Mouse (Mus musculus) regulatory T cell (primary cell): ENCODE results near the gene Dglucy.

ENCODE experiments used
- in situ Hi-C: fragments of 300-600 bp; cut with MboI, MseI; formaldehyde crosslinking; loops from one replicate; pipeline ENCODE4 v1.15.1; 2025; ENCODE audit warnings: high pct_unique_total_duplicates

The Dglucy gene

GRCm38 (mm10) chr12:100778276-100778933, 452 bp upstream of the Dglucy start:
- in situ Hi-C loops: loop anchor here (10.0 kb wide), 1 partner anchor 1534 kb away; no protein-coding TSS in a partner anchor

DNA sequence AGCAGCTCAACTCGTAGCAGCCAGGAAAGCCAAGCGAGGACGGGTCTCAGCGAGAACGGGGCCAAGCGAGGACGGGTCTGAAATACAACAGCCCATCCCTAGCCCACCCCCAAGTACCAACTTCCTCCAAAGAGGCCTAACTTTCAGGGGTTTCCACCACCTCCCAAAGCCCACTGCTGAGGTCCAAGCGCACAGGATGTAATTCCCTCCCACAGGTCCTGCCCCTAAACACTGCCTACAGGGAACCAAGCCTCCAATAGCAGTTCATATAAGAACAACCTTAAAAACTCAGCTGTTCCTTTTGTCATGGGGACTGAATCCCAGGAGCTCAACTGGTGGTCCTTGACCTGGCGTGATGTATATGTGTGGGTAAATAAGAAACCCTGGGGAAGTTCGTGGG, 1.6 kb downstream of the Dglucy start:
- in situ Hi-C loops: no loop called here

GRCm38 (mm10) chr12:100781428-100782120, 2.7 kb downstream of the Dglucy start:
- in situ Hi-C loops: no loop called here

GRCm38 (mm10) chr12:100784152-100784551, 5.3 kb downstream of the Dglucy start:
- in situ Hi-C loops: no loop called here

DNA sequence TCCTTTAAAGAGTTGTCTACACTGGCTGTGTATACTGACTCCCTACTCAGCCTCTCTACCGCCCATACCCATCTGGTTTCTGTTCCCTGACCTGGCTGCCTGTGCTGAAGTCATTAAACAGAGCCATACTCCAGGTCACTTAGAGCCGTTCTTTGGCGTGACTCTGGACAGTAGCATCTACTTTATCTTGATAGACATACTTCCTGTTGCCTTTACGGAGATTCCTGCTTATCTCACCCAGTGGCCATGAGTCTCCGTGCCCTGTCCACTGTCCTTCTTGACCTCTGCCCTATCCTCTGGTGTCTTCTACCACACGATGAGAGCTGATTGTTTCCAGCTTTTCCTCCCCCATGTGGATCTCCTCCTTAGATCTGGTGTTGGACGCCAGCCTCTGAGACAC, 6.5 kb downstream of the Dglucy start:
- in situ Hi-C loops: no loop called here

DNA sequence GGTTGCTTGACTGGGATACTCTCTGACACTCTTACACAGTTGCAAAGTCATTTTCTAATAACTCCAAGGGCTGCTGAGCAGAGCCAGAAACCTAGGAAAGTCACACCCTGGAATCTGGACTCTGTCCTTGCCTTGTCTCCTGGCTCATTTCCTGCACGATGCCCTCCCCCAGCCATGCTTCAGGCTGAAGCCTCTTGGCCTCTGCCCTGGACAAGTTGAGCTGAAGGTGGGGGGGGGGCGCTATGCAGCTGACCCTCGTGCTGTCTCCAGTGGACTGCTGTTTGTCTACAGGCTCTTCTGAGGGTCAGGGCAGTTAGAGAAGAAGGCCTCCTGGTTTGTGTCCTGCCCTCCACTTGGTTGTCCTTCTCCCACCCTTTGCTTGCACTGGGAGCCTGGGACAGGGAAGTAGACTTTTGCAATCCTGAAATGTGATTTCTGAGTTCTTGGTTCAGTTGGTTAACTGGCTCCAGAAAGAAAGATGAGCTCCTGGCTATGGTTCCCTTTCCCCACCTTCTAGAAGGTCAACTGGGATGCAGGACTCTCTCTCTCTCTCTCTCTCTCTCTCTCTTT, 11.2 kb downstream of the Dglucy start:
- in situ Hi-C loops: no loop called here

GRCm38 (mm10) chr12:100791425-100791824, 12.6 kb downstream of the Dglucy start:
- in situ Hi-C loops: no loop called here

GRCm38 (mm10) chr12:100794450-100795230, 15.8 kb downstream of the Dglucy start:
- in situ Hi-C loops: loop anchor here (5.0 kb wide), 1 partner anchor 102 kb away; no protein-coding TSS in a partner anchor

- in situ Hi-C loops: loop anchor here (5.0 kb wide), 1 partner anchor 103 kb away; no protein-coding TSS in a partner anchor
These were observed 16.7 kb downstream of the Dglucy start for GRCm38 (mm10) chr12:100795390-100796036.

- in situ Hi-C loops: loop anchor here (10.0 kb wide), 1 partner anchor 451 kb away; no protein-coding TSS in a partner anchor
These were observed 24.5 kb downstream of the Dglucy start for GRCm38 (mm10) chr12:100803391-100803790.

GRCm38 (mm10) chr12:100807280-100807679, 28.4 kb downstream of the Dglucy start:
- in situ Hi-C loops: loop anchor here (10.0 kb wide), 1 partner anchor 448 kb away; no protein-coding TSS in a partner anchor

DNA sequence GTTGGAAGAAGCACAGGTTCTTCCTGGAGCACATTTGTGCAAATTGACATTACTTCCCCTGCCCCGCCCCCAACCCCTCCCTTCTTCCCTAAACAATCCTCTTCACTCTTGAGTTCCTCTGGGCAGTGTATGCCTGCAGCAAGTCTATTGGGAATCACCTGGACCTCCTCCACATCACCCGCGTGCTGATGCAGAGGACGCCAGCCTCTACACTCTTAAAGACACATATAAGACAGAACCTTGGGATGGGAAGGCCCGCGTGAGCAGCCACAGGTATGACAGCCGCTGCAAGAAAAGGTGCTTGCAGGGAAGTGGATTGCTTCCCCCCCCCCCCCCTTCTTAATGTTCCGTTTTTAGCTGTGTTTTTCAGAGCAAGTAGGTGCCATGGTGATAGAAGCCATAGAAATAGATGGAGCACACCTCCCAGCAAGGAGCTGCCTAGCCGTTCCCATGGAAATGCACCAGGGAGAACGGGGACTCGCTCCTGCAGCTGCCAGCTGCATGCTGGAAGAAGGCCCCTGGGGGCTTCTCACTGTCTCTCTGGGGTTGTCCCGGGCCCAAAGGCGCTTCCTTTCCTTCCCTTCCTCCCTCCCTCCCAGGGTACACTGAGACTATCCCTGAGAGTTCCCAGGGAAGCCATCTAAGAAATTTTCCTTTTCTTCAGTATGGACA, 29.9 kb downstream of the Dglucy start:
- in situ Hi-C loops: loop anchor here (10.0 kb wide), 1 partner anchor 446 kb away; no protein-coding TSS in a partner anchor

DNA sequence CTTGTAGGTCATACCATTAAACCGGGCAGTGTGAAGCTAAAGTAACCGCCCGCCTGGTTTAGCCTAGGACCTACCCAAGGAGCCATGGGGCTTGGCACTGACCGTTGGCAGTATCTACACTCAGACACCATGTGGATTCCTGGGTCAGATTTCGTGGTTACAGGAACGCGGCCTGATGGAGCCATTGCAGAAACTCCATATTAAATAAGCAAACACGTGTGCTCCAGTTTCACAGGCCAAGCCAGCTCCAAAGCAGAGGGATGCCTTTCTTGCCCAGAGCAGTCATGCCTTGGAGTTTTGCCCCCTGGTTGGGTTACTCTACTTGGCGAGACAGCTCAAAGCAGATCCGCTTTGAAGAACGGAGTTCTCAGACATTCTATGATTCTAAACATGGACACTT, 31.7 kb downstream of the Dglucy start:
- in situ Hi-C loops: no loop called here

- in situ Hi-C loops: no loop called here
These were observed 35.0 kb downstream of the Dglucy start for GRCm38 (mm10) chr12:100813901-100814300.

DNA sequence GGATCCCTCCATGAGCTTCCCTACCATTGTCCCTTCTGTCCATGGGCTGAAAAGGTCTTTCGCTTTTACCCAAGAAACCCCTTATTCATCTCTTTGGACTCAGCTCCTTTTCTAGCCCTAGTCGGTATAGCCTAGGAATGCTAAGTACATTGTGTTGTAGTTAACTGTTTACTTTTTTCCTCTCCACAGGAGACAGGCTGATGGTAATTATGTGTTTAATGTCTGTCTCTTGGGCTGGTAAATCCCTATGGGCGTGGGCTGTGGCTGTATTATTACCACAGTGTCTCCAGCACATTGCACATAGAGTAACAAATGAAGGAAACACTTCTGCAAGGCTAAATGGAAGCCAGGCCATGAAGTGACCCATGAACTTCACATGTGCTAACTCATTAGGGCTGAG, 35.8 kb downstream of the Dglucy start:
- in situ Hi-C loops: no loop called here

DNA sequence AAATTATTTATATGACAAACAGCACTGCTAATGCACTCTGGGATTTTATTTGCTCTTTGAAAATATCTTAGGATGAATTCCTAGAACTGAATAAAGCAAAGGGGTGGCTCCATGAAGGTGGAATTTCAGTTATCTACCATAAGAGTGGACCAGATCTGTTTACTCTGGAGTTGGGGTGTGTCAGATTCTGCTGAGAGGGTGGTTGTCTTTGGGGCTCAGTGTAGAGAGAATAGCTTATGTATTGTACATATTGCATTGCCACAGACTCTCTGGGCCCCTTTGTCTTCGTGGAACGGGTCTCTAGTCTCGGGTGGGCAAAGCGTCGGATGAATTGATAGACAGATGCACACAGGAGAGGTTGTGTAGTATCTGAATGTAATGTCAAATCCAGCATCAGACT, 38.0 kb downstream of the Dglucy start:
- in situ Hi-C loops: no loop called here

- in situ Hi-C loops: no loop called here
These were observed 41.1 kb downstream of the Dglucy start for GRCm38 (mm10) chr12:100819965-100820364.

DNA sequence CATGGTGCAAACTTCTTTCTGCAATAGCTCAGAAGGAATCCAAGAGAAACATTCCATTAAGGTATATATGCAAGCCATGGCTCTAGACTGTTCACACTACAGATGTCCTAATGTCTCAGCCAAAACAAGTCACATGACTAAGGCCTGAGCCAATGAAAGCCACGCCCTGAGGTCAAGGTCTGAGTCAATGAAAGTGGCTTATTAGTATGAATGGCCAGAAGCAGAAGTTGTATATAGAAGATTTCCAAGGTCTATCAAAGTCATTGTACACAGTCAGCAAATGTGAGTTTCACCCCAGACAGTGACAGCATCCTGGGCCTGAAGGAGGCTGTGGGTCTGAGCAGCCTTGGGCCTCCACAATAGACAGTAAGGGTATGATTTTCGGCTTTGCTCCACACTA, 52.2 kb downstream of the Dglucy start:
- in situ Hi-C loops: no loop called here

DNA sequence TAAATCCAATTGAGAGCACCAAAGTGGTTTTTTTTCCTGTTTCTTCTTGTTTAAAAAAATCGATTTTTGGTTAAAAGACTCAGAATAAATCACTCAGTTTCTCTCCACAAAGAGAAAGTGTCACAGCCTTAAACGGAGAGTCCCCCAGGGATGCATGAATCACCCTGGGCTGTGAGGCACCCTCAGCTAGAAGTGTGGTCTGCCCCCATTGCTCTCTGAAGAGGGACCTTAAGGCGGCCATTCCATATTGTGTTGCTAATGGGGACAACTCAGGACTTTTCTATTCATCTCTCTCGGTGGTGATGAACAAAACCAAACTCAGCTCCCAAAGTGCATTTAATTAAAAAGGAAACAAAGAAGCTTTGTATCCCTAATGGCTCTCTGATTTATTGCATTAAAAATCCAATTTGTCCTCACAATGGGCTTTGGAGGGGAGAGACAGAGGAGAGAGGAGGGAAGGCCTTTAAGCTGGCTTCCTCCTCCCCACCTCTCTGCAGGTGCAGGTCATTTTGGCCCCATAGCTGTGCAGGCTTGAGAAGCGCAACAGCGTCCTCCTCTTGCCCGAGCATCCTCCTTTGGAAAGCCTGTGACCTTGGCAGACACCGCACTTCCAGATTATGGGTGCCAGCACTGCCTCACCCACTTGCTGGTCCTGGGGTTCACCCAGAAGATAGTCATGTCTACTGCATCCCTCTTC, 52.9 kb downstream of the Dglucy start:
- in situ Hi-C loops: no loop called here

GRCm38 (mm10) chr12:100837208-100837607, 58.4 kb downstream of the Dglucy start:
- in situ Hi-C loops: no loop called here
